Mouse (Mus musculus) small intestine, adult 2 months (tissue): ENCODE data around the gene Dnah14. TPM values are rescaled to one million over a fixed set of nuclear protein-coding genes. Genes with fewer than 3 reads are reported as not detected.
A peak's percentile ranks its signal among the peaks of the same experiment; 100 is the strongest.

Experiments
- H3K27ac ChIP-seq: fragments of 200-500 bp; 2 replicates; pipeline ENCODE4 v1.5.1; 2012; ENCODE audit warnings: low read depth, low read length, control low read depth, inconsistent platforms; ENCODE audit not compliant: insufficient read depth
- H3K27me3 ChIP-seq: fragments of 200-500 bp; 2 replicates; pipeline ENCODE4 v1.6.1; 2012; ENCODE audit warnings: mild to moderate bottlenecking, moderate library complexity, low read length, inconsistent platforms; ENCODE audit not compliant: control insufficient read depth, insufficient read depth
- H3K36me3 ChIP-seq: fragments of 200-500 bp; 2 replicates; pipeline ENCODE4 v1.6.1; 2012; ENCODE audit warnings: mild to moderate bottlenecking, low read length, control low read depth, inconsistent platforms; ENCODE audit not compliant: control insufficient read depth, insufficient read depth
- H3K4me1 ChIP-seq: fragments of 200-500 bp; 2 replicates; pipeline ENCODE4 v1.6.1; 2012; ENCODE audit warnings: low read length, inconsistent platforms, mixed read lengths; ENCODE audit not compliant: control insufficient read depth, insufficient read depth, insufficient read length
- H3K4me3 ChIP-seq: fragments of 200-500 bp; 2 replicates; pipeline ENCODE4 v1.5.1; 2012; ENCODE audit warnings: low read depth, mild to moderate bottlenecking, control low read depth, inconsistent platforms, low read length, moderate library complexity
- CTCF ChIP-seq: fragments of 200-500 bp; IDR thresholded peaks from 2 replicates; pipeline ENCODE4 v1.5.1; 2012; ENCODE audit warnings: low read depth, mild to moderate bottlenecking, control low read depth, inconsistent platforms, low read length, moderate library complexity, mixed read lengths; ENCODE audit not compliant: insufficient replicate concordance, insufficient read length; ENCODE audit errors: extremely low read depth
- POLR2A ChIP-seq: fragments of 200-500 bp; IDR thresholded peaks from 2 replicates; pipeline ENCODE4 v1.6.1; 2012; ENCODE audit warnings: low read depth, mild to moderate bottlenecking, control low read depth, inconsistent platforms, low read length, moderate library complexity
- WGBS: fragments of 180-500 bp; shearing (Covaris S2); methylation state at CpG from one replicate; pipeline ENCODE4 v1.1.7; 2018; 5-methylcytosine and 5-hydroxymethylcytosine counted together
- polyA plus RNA-seq: library from polyadenylated mRNA; depleted of rRNA; stranded (reverse); fragments of >200 nt; gene quantifications from 2 replicates; pipeline ENCODE4 v1.2.3, GENCODE M21; 2012

Gene Dnah14
- polyA plus RNA-seq, 1 experiment, result not detected

GRCm38 (mm10) chr1:181640383-181640782 is 64.0 kb downstream of the Dnah14 start:
- Histone ChIP-seq H3K27me3 (no peaks in the 10 kb centered on the region), H3K4me3 (no peak overlapping the region), H3K27ac (no peak overlapping the region), H3K4me1 (no peaks in the 10 kb centered on the region), H3K36me3 (no peaks in the 10 kb centered on the region)
- 65% methylated on average over 2 of the region's 2 CpGs for WGBS
- TF ChIP-seq POLR2A (no peak), CTCF (no peak)

- no peaks in the 10 kb centered on the region for H3K36me3 ChIP-seq
- TF ChIP-seq CTCF (no peak), POLR2A (no peak)
- 40% methylated on average over 8 of the region's 8 CpGs for WGBS
- no peaks in the 10 kb centered on the region for H3K27me3 ChIP-seq
- H3K4me1 ChIP-seq, result no peaks in the 10 kb centered on the region
- H3K27ac ChIP-seq, result no peak overlapping the region
- H3K4me3 ChIP-seq, result no peak overlapping the region
Measured at GRCm38 (mm10) chr1:181647467-181647866, 71.1 kb downstream of the Dnah14 start.

GRCm38 (mm10) chr1:181653481-181653880 is 77.1 kb downstream of the Dnah14 start:
- Histone ChIP-seq H3K27ac (no peak overlapping the region), H3K36me3 (no peaks in the 10 kb centered on the region), H3K4me1 (no peaks in the 10 kb centered on the region), H3K27me3 (no peaks in the 10 kb centered on the region), H3K4me3 (no peak overlapping the region)
- 79% methylated on average over 3 of the region's 3 CpGs for WGBS
- TF ChIP-seq CTCF, result no peak
- TF ChIP-seq POLR2A, result no peak

- WGBS, result 87% methylated on average over 5 of the region's 5 CpGs
- Histone ChIP-seq H3K36me3 (no peaks in the 10 kb centered on the region), H3K27ac (no peak overlapping the region), H3K4me1 (no peaks in the 10 kb centered on the region), H3K4me3 (no peak overlapping the region), H3K27me3 (no peaks in the 10 kb centered on the region)
- no peak for TF ChIP-seq POLR2A
- TF ChIP-seq CTCF, result no peak
Measured at GRCm38 (mm10) chr1:181656421-181656820, 80.1 kb downstream of the Dnah14 start.

- WGBS, result 56% methylated on average over 4 of the region's 4 CpGs
- H3K4me3 ChIP-seq, result no peak overlapping the region
- H3K36me3 ChIP-seq, result no peaks in the 10 kb centered on the region
- H3K4me1 ChIP-seq, result no peaks in the 10 kb centered on the region
- no peak overlapping the region for H3K27ac ChIP-seq
- TF ChIP-seq CTCF, result no peak
- TF ChIP-seq POLR2A, result no peak
- no peaks in the 10 kb centered on the region for H3K27me3 ChIP-seq
Measured at GRCm38 (mm10) chr1:181666801-181667200, 90.4 kb downstream of the Dnah14 start.

GRCm38 (mm10) chr1:181694729-181695498 is 118.6 kb downstream of the Dnah14 start:
- WGBS, result 34% methylated on average over 5 of the region's 5 CpGs
- Histone ChIP-seq H3K27me3 (peaks cover 2% of the 10 kb centered on the region; the same call in 1 of the 2 replicates), H3K4me1 (peaks cover 2% of the 10 kb centered on the region), H3K27ac (0 out of 2 replicates have a peak overlapping the region, but pooled peaks have one; percentile 38), H3K4me3 (no peak overlapping the region), H3K36me3 (no peaks in the 10 kb centered on the region)
- TF ChIP-seq POLR2A, result no peak
- no peak for TF ChIP-seq CTCF

GRCm38 (mm10) chr1:181728707-181729106 is 152.3 kb downstream of the Dnah14 start:
- Histone ChIP-seq H3K27me3 (no peaks in the 10 kb centered on the region), H3K4me1 (no peaks in the 10 kb centered on the region), H3K4me3 (no peak overlapping the region), H3K36me3 (no peaks in the 10 kb centered on the region), H3K27ac (no peak overlapping the region)
- TF ChIP-seq CTCF (peak; percentile 16; the same call in 1 of the 2 replicates), POLR2A (no peak)
- 50% methylated on average over 5 of the region's 5 CpGs for WGBS
